9 mouse cellular contexts compared by ENCODE assay signal in genomic region chr11:94564437-94565150, GRCm38 (mm10). TPM values are rescaled to one million over a fixed set of nuclear protein-coding genes. Genes with fewer than 3 reads are reported as not detected.
A peak's percentile ranks its signal among the peaks of the same experiment; 100 is the strongest.
DNase-seq lines count a peak whose midpoint lies in the region; ATAC-seq and TF ChIP-seq lines count a peak whose summit lies in the region.
"Had no signal": no experiment of that assay in that cellular context is flagged by ENCODE, and none has a peak within 500 bp of the region (broad histone marks: within the 10 kb centered on the region; RNA-seq: fewer than 3 reads in every experiment).

Chad (plus strand) TSS chr11:94565047.

- H3K9ac ChIP-seq in heart, embryonic 12.5 days = peak within 1 kb of the TSS; percentile 51
- peak within 1 kb of the TSS; percentile 64 for H3K9ac ChIP-seq in lung, embryonic 16.5 days (ENCODE audit: low read length)
- 0 out of 2 replicates have a peak within 1 kb of the TSS, but pooled peaks have one; percentile 1 for H3K9ac ChIP-seq in neural tube, embryonic 15.5 days (replicated peaks)

- peak; percentile 44 for TF ChIP-seq CTCF in layer of hippocampus, adult 2 months (conservative IDR thresholded peaks at IDR 0.05)

- 3% methylated on average over 35 of the region's 35 CpGs for WGBS in heart, embryonic 12.5 days
- 5% methylated on average over 35 of the region's 35 CpGs for WGBS in lung, embryonic 16.5 days
- 3% methylated on average over 35 of the region's 35 CpGs for WGBS in neural tube, embryonic 15.5 days

- peak within 1 kb of the TSS; percentile 18; the same call in 1 of the 2 replicates for H3K27ac ChIP-seq in layer of hippocampus, adult 2 months
- no peak within 1 kb of the TSS for H3K27ac ChIP-seq in heart, embryonic 12.5 days (ENCODE audit: poor library complexity, severe bottlenecking)
- 0 out of 2 replicates have a peak within 1 kb of the TSS, but pooled peaks have one; percentile 6 for H3K27ac ChIP-seq in lung, embryonic 16.5 days (ENCODE audit: low read length)
- H3K27ac ChIP-seq in neural tube, embryonic 15.5 days (replicated peaks) = no peak within 1 kb of the TSS

- peak within 1 kb of the TSS; percentile 11; the same call in 1 of the 2 replicates for H3K4me3 ChIP-seq in layer of hippocampus, adult 2 months
- H3K4me3 ChIP-seq in heart, embryonic 12.5 days = peak within 1 kb of the TSS; percentile 29
- H3K4me3 ChIP-seq in lung, embryonic 16.5 days (ENCODE audit: low read length) = peak within 1 kb of the TSS; percentile 23
- H3K4me3 ChIP-seq in neural tube, embryonic 15.5 days (replicated peaks) = peak within 1 kb of the TSS; percentile 26

- peaks cover 14% of the 10 kb centered on the region for H3K4me1 ChIP-seq in heart, embryonic 12.5 days (replicated peaks)
- peaks cover 16% of the 10 kb centered on the region for H3K4me1 ChIP-seq in lung, embryonic 16.5 days (replicated peaks; ENCODE audit: control insufficient read depth, insufficient read depth, low read length)
- peaks cover 12% of the 10 kb centered on the region for H3K4me1 ChIP-seq in neural tube, embryonic 15.5 days

- peaks cover 26% of the 10 kb centered on the region for H3K27me3 ChIP-seq in heart, embryonic 12.5 days (replicated peaks)
- no peaks in the 10 kb centered on the region for H3K27me3 ChIP-seq in lung, embryonic 16.5 days (ENCODE audit: control insufficient read depth, insufficient read depth, low read depth, low read length)
- peaks cover 30% of the 10 kb centered on the region for H3K27me3 ChIP-seq in neural tube, embryonic 15.5 days (replicated peaks)
- H3K27me3 ChIP-seq: CH12.LX had no signal

- peak within 1 kb of the TSS; percentile 67 for H3K4me2 ChIP-seq in heart, embryonic 12.5 days
- peak within 1 kb of the TSS; percentile 57 for H3K4me2 ChIP-seq in lung, embryonic 16.5 days (ENCODE audit: low read depth, low read length)
- peak within 1 kb of the TSS; percentile 52 for H3K4me2 ChIP-seq in neural tube, embryonic 15.5 days

- peak; percentile 37; the same call in 1 of the 2 replicates for ATAC-seq in heart, embryonic 12.5 days (ENCODE audit: insufficient number of reproducible peaks, low FRiP score)
- peak; percentile 74 for ATAC-seq in lung, embryonic 16.5 days (ENCODE audit: low read depth)
- ATAC-seq in neural tube, embryonic 15.5 days (ENCODE audit: low FRiP score) = peak; percentile 31; the same call in 1 of the 2 replicates
- ATAC-seq in erythroid progenitor cell, adult 5-6 weeks (replicated peaks; ENCODE audit: low FRiP score, poor library complexity, severe bottlenecking) = no peak

- no peaks in the 10 kb centered on the region for H3K9me3 ChIP-seq in heart, embryonic 12.5 days (replicated peaks)
- H3K9me3 ChIP-seq in lung, embryonic 16.5 days (ENCODE audit: control insufficient read depth, low read length) = no peaks in the 10 kb centered on the region
- no peaks in the 10 kb centered on the region for H3K9me3 ChIP-seq in neural tube, embryonic 15.5 days (replicated peaks)

- no peaks in the 10 kb centered on the region for H3K36me3 ChIP-seq in heart, embryonic 12.5 days
- H3K36me3 ChIP-seq in lung, embryonic 16.5 days (ENCODE audit: control insufficient read depth, insufficient read depth, low read length) = no peaks in the 10 kb centered on the region
- H3K36me3 ChIP-seq in neural tube, embryonic 15.5 days = no peaks in the 10 kb centered on the region

- DNase-seq in layer of hippocampus, adult 2 months (ENCODE audit: low spot score in 2 of 2) = no peak
- DNase-seq in layer of hippocampus, postnatal 25 days (ENCODE audit: extremely low spot score in 1 of 2, low spot score in 1 of 2) = no peak
- DNase-seq in embryo, embryonic 10 days (ENCODE audit: low spot score) = peak; percentile 58
- peak; percentile 40 for DNase-seq in kidney, adult 9 months

RNA-seq across cellular contexts. Expression of gene Chad, which starts in this region (rescaled TPM):
- under 1 TPM; 0.28 to 0.49 TPM for total RNA-seq in layer of hippocampus, adult 2 months (2021)
- total RNA-seq in layer of hippocampus, postnatal 25 days (2021) = under 1 TPM; 0.62 to 0.70 TPM
- 0.36 TPM in 1 of 2 replicates, not detected in the other for polyA plus RNA-seq in heart, embryonic 12.5 days (2016; fragmentation: Nextera tagmentation; extraction: Ambion mirVana)
- 5.8 and 7.6 TPM in 2 replicates for polyA plus RNA-seq in lung, embryonic 16.5 days (2015; fragmentation: Nextera tagmentation; extraction: Ambion mirVana)
- polyA plus RNA-seq in neural tube, embryonic 15.5 days (2015; fragmentation: Nextera tagmentation; extraction: Ambion mirVana) = 1.2 and 1.8 TPM in 2 replicates
- not detected in 2 replicates for total RNA-seq in erythroid progenitor cell, adult 5-6 weeks (2015; ENCODE audit: low replicate concordance)
- not detected in 2 replicates for total RNA-seq in erythroid progenitor cell, adult 5-6 weeks (2017; ENCODE audit: low replicate concordance)

Comparison
In these comparisons a context has a peak if more than half of its experiments do, and no peak if none do; other contexts are left out.
1. Peak in ATAC-seq, H3K4me3 ChIP-seq, H3K9ac ChIP-seq and H3K4me2 ChIP-seq in heart, embryonic 12.5 days; RNA of the gene not detected or under 1 TPM.
2. DNase-seq: peak in embryo, embryonic 10 days (single experiment) and kidney, adult 9 months (single experiment); none in layer of hippocampus, adult 2 months (0 of 2) and layer of hippocampus, postnatal 25 days (0 of 2).
3. H3K27ac ChIP-seq: peak in layer of hippocampus, adult 2 months (single experiment) and lung, embryonic 16.5 days (single experiment); none in heart, embryonic 12.5 days (single experiment) and neural tube, embryonic 15.5 days (single experiment).
4. H3K9ac ChIP-seq: peak in every context shown above with its lines; median percentile 64 in lung, embryonic 16.5 days; 51 in heart, embryonic 12.5 days; 1 in neural tube, embryonic 15.5 days.
5. Peak in every context shown above with its lines, with median percentiles within 50 percentile points of each other: H3K4me3 ChIP-seq and H3K4me2 ChIP-seq.